Mouse (Mus musculus) G1E-ER4 (cell line): ENCODE data around the gene Fos. TPM values are rescaled to one million over a fixed set of nuclear protein-coding genes. Genes with fewer than 3 reads are reported as not detected.

Experiments used
- GATA1 ChIP-seq: IDR thresholded peaks from one replicate; pipeline ENCODE4 v1.8.0; 2012; ENCODE audit warnings: low read length, inconsistent platforms
- polyA plus RNA-seq: library from polyadenylated mRNA; stranded (reverse); fragments of >175 nt; gene quantifications from 2 replicates; pipeline ENCODE4 v1.2.3, GENCODE M21; 2012

The Fos gene
- polyA plus RNA-seq, result 2.8 and 3.7 TPM in 2 replicates

- TF ChIP-seq GATA1, result no peak
Observed at GRCm38 (mm10) chr12:85473481-85474297, at the start of gene Fos. TSS of gene Fos (plus strand) at chr12:85473890.

GRCm38 (mm10) chr12:85425721-85426120, 48.0 kb upstream of the Fos start:
- TF ChIP-seq GATA1, result no peak

GRCm38 (mm10) chr12:85426126-85426525, 47.6 kb upstream of the Fos start:
- no peak for TF ChIP-seq GATA1

- TF ChIP-seq GATA1, result no peak
Observed at GRCm38 (mm10) chr12:85427802-85428201, 45.9 kb upstream of the Fos start.

- TF ChIP-seq GATA1, result no peak
Observed at GRCm38 (mm10) chr12:85429999-85430398, 43.7 kb upstream of the Fos start.

- TF ChIP-seq GATA1, result no peak
Observed at GRCm38 (mm10) chr12:85430434-85430833, 43.3 kb upstream of the Fos start.

GRCm38 (mm10) chr12:85433850-85434249, 39.8 kb upstream of the Fos start:
- TF ChIP-seq GATA1, result no peak

- no peak for TF ChIP-seq GATA1
Observed at GRCm38 (mm10) chr12:85434526-85434925, 39.2 kb upstream of the Fos start.

GRCm38 (mm10) chr12:85436021-85436621, 37.6 kb upstream of the Fos start:
- TF ChIP-seq GATA1, result no peak

GRCm38 (mm10) chr12:85437172-85437876, 36.4 kb upstream of the Fos start:
- TF ChIP-seq GATA1, result no peak

- no peak for TF ChIP-seq GATA1
Observed at GRCm38 (mm10) chr12:85443456-85443855, 30.2 kb upstream of the Fos start.

- TF ChIP-seq GATA1, result no peak
Observed at GRCm38 (mm10) chr12:85444646-85445045, 29.0 kb upstream of the Fos start.

- no peak for TF ChIP-seq GATA1
Observed at GRCm38 (mm10) chr12:85447009-85447408, 26.7 kb upstream of the Fos start.

GRCm38 (mm10) chr12:85447490-85447889, 26.2 kb upstream of the Fos start:
- no peak for TF ChIP-seq GATA1

- no peak for TF ChIP-seq GATA1
Observed at GRCm38 (mm10) chr12:85449478-85449877, 24.2 kb upstream of the Fos start.

GRCm38 (mm10) chr12:85451693-85452491, 21.8 kb upstream of the Fos start:
- no peak for TF ChIP-seq GATA1
